Mouse (Mus musculus): ENCODE results near the gene Ppfibp2. TPM values are rescaled to one million over a fixed set of nuclear protein-coding genes. Genes with fewer than 3 reads are reported as not detected.

Gene Ppfibp2
- polyA plus RNA-seq, 1 experiment from 2014 or later: 5.4 TPM

DNA sequence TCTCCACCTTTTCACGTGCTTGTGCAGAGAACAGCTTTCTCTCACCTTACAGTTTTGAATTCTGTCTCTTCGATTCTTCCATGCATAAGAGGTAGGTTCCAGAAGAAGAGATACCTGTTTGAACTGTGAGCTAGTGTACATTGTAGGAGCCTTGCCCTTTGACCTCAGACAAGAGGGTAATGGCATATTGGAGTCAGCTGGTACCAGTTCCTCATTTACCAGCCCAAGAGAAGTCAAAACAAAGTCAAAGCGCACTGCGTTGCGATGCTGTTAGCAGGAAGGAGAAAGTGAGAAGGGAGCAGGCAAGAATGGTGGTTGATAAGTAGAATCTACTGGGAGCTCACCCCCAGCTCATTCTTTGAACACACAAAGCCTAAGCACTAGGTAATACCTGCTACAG lies 73.5 kb downstream of the Ppfibp2 start:
- H3K4me3 ChIP-seq (ENCODE audit: low read depth, low read length): no peak overlapping the region
- no peak for ATAC-seq (ENCODE audit: insufficient read depth)
- H3K27ac ChIP-seq (ENCODE audit: low read depth): no peak overlapping the region
- H3K27me3 ChIP-seq (ENCODE audit: insufficient read depth, low read length): no peaks in the 10 kb centered on the region
- no peak for TF ChIP-seq CTCF (IDR thresholded peaks at IDR 0.05; ENCODE audit: low read depth)
- H3K9ac ChIP-seq: no peak overlapping the region
- H3K36me3 ChIP-seq (ENCODE audit: insufficient read depth): no peaks in the 10 kb centered on the region
- DNase-seq: no peak
- peaks cover 24% of the 10 kb centered on the region for H3K4me1 ChIP-seq (ENCODE audit: insufficient read depth)
- no peak overlapping the region for H3K4me2 ChIP-seq
- H3K9me3 ChIP-seq (ENCODE audit: low read depth, low read length): no peaks in the 10 kb centered on the region
- 72% methylated on average over 5 of the region's 5 CpGs for WGBS

DNA sequence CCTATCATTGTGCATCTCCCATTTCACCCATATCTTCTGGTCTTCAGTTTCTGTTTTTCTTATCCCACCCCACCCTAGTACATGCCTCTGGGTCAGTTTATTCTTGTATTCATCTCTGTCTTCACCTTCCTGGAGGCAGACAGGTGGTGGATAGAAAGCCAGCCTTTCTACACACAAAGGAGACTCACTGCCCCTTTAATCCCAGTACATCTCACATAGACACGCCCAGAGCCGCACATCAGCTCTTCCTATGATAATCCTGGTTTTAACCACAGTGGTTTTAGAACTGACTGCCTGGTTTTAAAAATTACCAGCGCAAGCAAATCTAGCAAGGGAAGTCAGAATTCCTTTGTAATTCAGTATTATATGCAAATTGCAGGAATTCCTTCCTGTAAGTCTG lies 80.2 kb downstream of the Ppfibp2 start:
- Histone ChIP-seq H3K27me3 (ENCODE audit: insufficient read depth, low read length) (no peaks in the 10 kb centered on the region), H3K9ac (no peak overlapping the region), H3K4me3 (ENCODE audit: low read depth, low read length) (no peak overlapping the region), H3K9me3 (ENCODE audit: low read depth, low read length) (no peaks in the 10 kb centered on the region), H3K4me1 (ENCODE audit: insufficient read depth) (no peaks in the 10 kb centered on the region), H3K27ac (ENCODE audit: low read depth) (no peak overlapping the region), H3K36me3 (ENCODE audit: insufficient read depth) (no peaks in the 10 kb centered on the region), H3K4me2 (no peak overlapping the region)
- no peak for TF ChIP-seq CTCF (IDR thresholded peaks at IDR 0.05; ENCODE audit: low read depth)
- 69% methylated on average over 3 of the region's 3 CpGs for WGBS
- ATAC-seq (ENCODE audit: insufficient read depth) (no peak), DNase-seq (no peak)

DNA sequence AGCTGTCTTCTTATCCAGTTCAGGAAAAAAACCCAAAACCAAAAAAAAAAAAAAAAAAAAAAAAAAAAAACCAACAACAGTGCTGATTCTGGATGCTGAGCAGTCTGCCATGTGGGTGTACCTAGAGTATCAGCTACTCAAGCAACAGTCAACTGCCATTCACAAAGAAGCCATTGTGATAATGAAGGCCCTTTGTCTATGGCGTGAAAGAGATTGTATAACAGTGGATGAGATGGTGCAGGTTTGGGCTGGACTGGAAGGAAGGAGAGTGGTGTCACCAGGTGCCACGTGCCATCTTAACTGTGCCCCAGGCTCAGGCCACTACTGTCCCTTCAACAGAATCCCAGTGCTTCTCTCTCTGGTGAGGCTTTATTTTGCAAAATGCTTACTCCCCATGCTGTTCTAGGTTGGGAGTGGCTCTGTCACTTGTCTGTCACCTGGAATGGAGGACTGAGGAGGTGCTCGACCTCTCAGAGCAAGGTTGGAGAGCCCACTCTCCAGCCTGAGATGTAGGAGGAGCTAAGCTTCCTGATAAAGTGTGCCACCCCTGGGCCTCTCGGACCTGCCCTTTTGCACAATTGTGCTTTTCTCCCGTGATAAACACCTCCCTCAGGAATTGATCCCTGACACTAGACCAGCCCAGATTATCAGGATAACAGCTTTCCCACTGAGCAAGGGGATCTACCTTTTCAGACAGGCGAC lies 85.3 kb downstream of the Ppfibp2 start:
- no peaks in the 10 kb centered on the region for H3K36me3 ChIP-seq (ENCODE audit: insufficient read depth)
- ATAC-seq (ENCODE audit: insufficient read depth) (no peak), DNase-seq (no peak)
- no peak overlapping the region for H3K4me3 ChIP-seq (ENCODE audit: low read depth, low read length)
- no peaks in the 10 kb centered on the region for H3K27me3 ChIP-seq (ENCODE audit: insufficient read depth, low read length)
- no peak overlapping the region for H3K4me2 ChIP-seq
- TF ChIP-seq CTCF (IDR thresholded peaks at IDR 0.05; ENCODE audit: low read depth): no peak
- H3K4me1 ChIP-seq (ENCODE audit: insufficient read depth): no peaks in the 10 kb centered on the region
- no peak overlapping the region for H3K9ac ChIP-seq
- no peak overlapping the region for H3K27ac ChIP-seq (ENCODE audit: low read depth)
- H3K9me3 ChIP-seq (ENCODE audit: low read depth, low read length): no peaks in the 10 kb centered on the region
- 35% methylated on average over 6 of the region's 6 CpGs for WGBS

DNA sequence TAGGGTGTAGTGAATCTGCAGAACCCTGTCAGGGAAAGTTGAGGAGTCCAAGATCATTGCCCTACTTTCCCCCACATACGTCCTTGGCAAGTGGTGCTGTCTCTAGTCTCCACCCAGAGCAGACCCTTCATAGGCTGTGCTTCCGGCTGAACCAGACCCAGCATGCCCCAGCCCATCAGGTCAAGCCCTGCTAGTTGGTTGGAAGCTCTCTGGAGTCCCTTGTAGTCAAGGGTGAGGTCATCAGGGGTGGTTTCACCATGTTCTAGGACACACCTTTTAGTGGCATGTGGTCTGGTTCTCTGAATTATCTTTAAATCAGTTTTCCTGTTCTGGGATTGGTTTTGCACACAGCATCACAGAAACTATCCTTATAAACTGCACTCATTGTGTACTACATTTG lies 86.3 kb downstream of the Ppfibp2 start:
- 71% methylated on average over 2 of the region's 2 CpGs for WGBS
- H3K27ac ChIP-seq (ENCODE audit: low read depth): no peak overlapping the region
- H3K4me2 ChIP-seq: no peak overlapping the region
- ATAC-seq (ENCODE audit: insufficient read depth) (no peak), DNase-seq (no peak)
- H3K4me1 ChIP-seq (ENCODE audit: insufficient read depth): no peaks in the 10 kb centered on the region
- H3K36me3 ChIP-seq (ENCODE audit: insufficient read depth): no peaks in the 10 kb centered on the region
- H3K4me3 ChIP-seq (ENCODE audit: low read depth, low read length): no peak overlapping the region
- no peak overlapping the region for H3K9ac ChIP-seq
- H3K27me3 ChIP-seq (ENCODE audit: insufficient read depth, low read length): no peaks in the 10 kb centered on the region
- TF ChIP-seq CTCF (IDR thresholded peaks at IDR 0.05; ENCODE audit: low read depth): no peak
- H3K9me3 ChIP-seq (ENCODE audit: low read depth, low read length): no peaks in the 10 kb centered on the region

DNA sequence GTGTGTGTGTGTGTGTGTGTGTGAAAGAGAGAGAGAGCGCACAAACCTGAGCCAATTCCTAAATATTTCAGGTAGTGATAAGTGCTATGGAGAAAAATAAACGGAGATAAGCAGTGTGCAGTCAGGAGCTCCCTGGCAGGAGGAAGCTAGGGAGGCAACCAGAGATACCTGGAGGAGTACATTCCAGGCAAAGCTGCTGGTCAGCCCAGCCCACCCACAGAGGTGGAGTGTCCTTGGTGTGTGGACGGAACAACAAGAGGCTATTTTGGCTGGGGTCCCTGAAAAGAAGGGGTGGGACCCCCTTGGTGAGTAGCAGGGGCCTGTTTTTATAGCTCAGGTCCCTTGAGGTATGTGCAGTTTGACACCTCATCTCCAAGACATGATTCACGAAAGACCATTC lies 88.2 kb downstream of the Ppfibp2 start:
- Histone ChIP-seq H3K9ac (no peak overlapping the region), H3K36me3 (ENCODE audit: insufficient read depth) (no peaks in the 10 kb centered on the region), H3K4me1 (ENCODE audit: insufficient read depth) (no peaks in the 10 kb centered on the region), H3K27ac (ENCODE audit: low read depth) (no peak overlapping the region), H3K27me3 (ENCODE audit: insufficient read depth, low read length) (no peaks in the 10 kb centered on the region), H3K4me2 (no peak overlapping the region), H3K9me3 (ENCODE audit: low read depth, low read length) (no peaks in the 10 kb centered on the region), H3K4me3 (ENCODE audit: low read depth, low read length) (no peak overlapping the region)
- TF ChIP-seq CTCF (IDR thresholded peaks at IDR 0.05; ENCODE audit: low read depth): no peak
- WGBS: 49% methylated on average over 4 of the region's 4 CpGs
- no peak for DNase-seq
- no peak for ATAC-seq (ENCODE audit: insufficient read depth)

DNA sequence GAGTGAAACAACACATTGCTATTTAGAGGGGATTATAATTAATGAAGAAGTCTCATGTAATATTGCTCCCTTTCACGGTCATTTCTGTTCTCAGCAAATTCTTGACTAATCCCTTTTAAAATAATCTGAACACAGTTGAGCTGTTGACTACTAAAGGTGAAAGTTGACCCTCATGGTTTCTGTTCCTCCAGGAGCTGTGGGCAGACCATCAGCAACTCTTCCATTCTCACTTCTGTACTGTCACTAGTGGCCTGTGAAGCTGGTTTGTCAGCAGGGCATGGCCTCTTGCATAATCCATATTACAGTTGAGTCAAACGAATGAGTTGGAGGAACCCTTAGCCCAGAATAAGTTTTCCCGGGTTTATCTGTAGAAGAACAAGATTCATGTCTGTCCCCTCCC lies 88.6 kb downstream of the Ppfibp2 start:
- Histone ChIP-seq H3K9ac (no peak overlapping the region), H3K27ac (ENCODE audit: low read depth) (no peak overlapping the region), H3K4me2 (no peak overlapping the region), H3K4me3 (ENCODE audit: low read depth, low read length) (no peak overlapping the region), H3K27me3 (ENCODE audit: insufficient read depth, low read length) (no peaks in the 10 kb centered on the region), H3K36me3 (ENCODE audit: insufficient read depth) (no peaks in the 10 kb centered on the region), H3K9me3 (ENCODE audit: low read depth, low read length) (no peaks in the 10 kb centered on the region), H3K4me1 (ENCODE audit: insufficient read depth) (no peaks in the 10 kb centered on the region)
- no peak for ATAC-seq (ENCODE audit: insufficient read depth)
- no peak for DNase-seq
- 40% methylated on average over 3 of the region's 3 CpGs for WGBS
- no peak for TF ChIP-seq CTCF (IDR thresholded peaks at IDR 0.05; ENCODE audit: low read depth)

DNA sequence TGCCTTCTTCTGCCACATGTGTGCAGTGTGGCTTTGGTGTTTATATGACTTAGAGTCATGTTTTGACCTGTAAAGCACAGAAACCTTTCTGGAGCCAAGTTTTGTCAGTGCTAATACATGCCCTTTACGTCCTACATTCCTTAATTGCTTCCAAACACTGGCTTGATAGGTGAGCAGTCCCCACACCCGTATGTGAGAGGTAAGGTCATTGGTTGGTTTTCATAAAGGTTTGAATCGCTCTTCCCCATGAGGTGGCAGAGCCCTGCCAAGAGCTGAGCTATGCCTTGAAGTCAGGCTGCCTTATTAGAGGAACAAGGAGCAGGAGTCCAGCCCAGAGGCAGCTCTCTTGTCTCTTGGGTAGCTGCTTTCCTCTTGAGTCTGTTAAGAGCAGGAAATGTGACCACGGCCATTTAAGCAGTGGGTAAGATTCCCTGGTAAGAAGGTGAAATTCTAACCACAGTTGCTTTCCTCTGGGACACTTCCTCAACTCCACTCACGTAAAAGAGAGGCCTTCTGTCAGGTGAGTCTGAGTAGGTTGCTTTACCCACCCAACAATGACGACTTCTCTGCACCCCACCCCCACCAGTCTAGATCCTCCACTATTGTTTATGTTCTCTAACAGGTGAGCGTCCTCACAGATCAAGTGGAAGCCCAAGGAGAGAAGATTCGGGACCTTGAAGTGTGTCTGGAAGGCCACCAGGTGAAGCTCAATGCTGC lies 90.4 kb downstream of the Ppfibp2 start:
- H3K36me3 ChIP-seq (ENCODE audit: insufficient read depth): no peaks in the 10 kb centered on the region
- H3K27me3 ChIP-seq (ENCODE audit: insufficient read depth, low read length): no peaks in the 10 kb centered on the region
- TF ChIP-seq CTCF (IDR thresholded peaks at IDR 0.05; ENCODE audit: low read depth): no peak
- 61% methylated on average over 8 of the region's 8 CpGs for WGBS
- H3K9ac ChIP-seq: no peak overlapping the region
- peak overlapping the region; percentile 58; the same call in 1 of the 2 replicates for H3K27ac ChIP-seq (ENCODE audit: low read depth)
- DNase-seq (no peak), ATAC-seq (ENCODE audit: insufficient read depth) (no peak)
- no peak overlapping the region for H3K4me3 ChIP-seq (ENCODE audit: low read depth, low read length)
- H3K4me1 ChIP-seq (ENCODE audit: insufficient read depth): peaks cover 5% of the 10 kb centered on the region; the same call in 1 of the 2 replicates
- H3K9me3 ChIP-seq (ENCODE audit: low read depth, low read length): no peaks in the 10 kb centered on the region
- peak overlapping the region; percentile 35 for H3K4me2 ChIP-seq
